Mouse (Mus musculus) heart, embryonic 12.5 days (tissue): ENCODE results near the gene Nxph4. TPM values are rescaled to one million over a fixed set of nuclear protein-coding genes. Genes with fewer than 3 reads are reported as not detected.

ENCODE experiments used
- ATAC-seq: fragments of 200-750 bp; cut with Nextera tagmentation; 2 replicates; pipeline ENCODE4 v1.8.0; 2017; ENCODE audit warnings: moderate TSS enrichment, moderate library complexity; ENCODE audit not compliant: insufficient number of reproducible peaks, low FRiP score
- H3K27ac ChIP-seq: fragments of 300-500 bp; sonication (generic); 2 replicates; pipeline ENCODE4 v1.5.1; 2016; ENCODE audit warnings: mild to moderate bottlenecking, moderate library complexity; ENCODE audit not compliant: poor library complexity, severe bottlenecking
- H3K27me3 ChIP-seq: fragments of 300-500 bp; sonication (generic); replicated peaks from 2 replicates; pipeline ENCODE4 v1.6.1; 2016; ENCODE audit warnings: mild to moderate bottlenecking, moderate library complexity
- H3K36me3 ChIP-seq: fragments of 300-500 bp; sonication (generic); 2 replicates; pipeline ENCODE4 v1.6.1; 2016; ENCODE audit warnings: mild to moderate bottlenecking, moderate library complexity
- H3K4me1 ChIP-seq: fragments of 300-500 bp; sonication (generic); replicated peaks from 2 replicates; pipeline ENCODE4 v1.6.1; 2016; ENCODE audit warnings: mild to moderate bottlenecking
- H3K4me2 ChIP-seq: fragments of 300-500 bp; sonication (generic); 2 replicates; pipeline ENCODE4 v1.6.1; 2016; ENCODE audit warnings: mild to moderate bottlenecking, moderate library complexity
- H3K4me3 ChIP-seq: fragments of 300-500 bp; sonication (generic); 2 replicates; pipeline ENCODE4 v1.5.1; 2016; ENCODE audit warnings: mild to moderate bottlenecking
- H3K9ac ChIP-seq: fragments of 300-500 bp; sonication (generic); 2 replicates; pipeline ENCODE4 v1.6.1; 2016; ENCODE audit warnings: mild to moderate bottlenecking, moderate library complexity
- H3K9me3 ChIP-seq: fragments of 300-500 bp; sonication (generic); replicated peaks from 2 replicates; pipeline ENCODE4 v1.6.1; 2016; ENCODE audit warnings: mild to moderate bottlenecking, moderate library complexity
- WGBS: fragments of 180-500 bp; shearing (Covaris S2); methylation state at CpG from one replicate; pipeline ENCODE4 v1.1.7; 2016; 5-methylcytosine and 5-hydroxymethylcytosine counted together
- polyA plus RNA-seq: library from polyadenylated mRNA; unstranded; fragments of >200 nt; fragmentation: Nextera tagmentation; extraction: Ambion mirVana; gene quantifications from 2 replicates; pipeline ENCODE4 v1.2.1, GENCODE M21; 2016

Nxph4 gene
- polyA plus RNA-seq, 1 experiment from 2014 or later: 0.65 TPM

GRCm38 (mm10) chr10:127524646-127525255 is 9.6 kb downstream of the Nxph4 start:
- WGBS: 4% methylated on average over 23 of the region's 23 CpGs

GRCm38 (mm10) chr10:127522088-127522581 is 12.2 kb downstream of the Nxph4 start, which contains the start of gene Shmt2:
Gene Shmt2 (minus strand): TSS chr10:127522444.
- Histone ChIP-seq H3K9me3 (no peaks in the 10 kb centered on the region), H3K4me1 (peaks cover 29% of the 10 kb centered on the region)

More at GRCm38 (mm10) chr10:127524646-127525255, 9.6 kb downstream of the Nxph4 start:
- H3K4me1 ChIP-seq: peaks cover 26% of the 10 kb centered on the region
- H3K9ac ChIP-seq: no peak overlapping the region
- no peak overlapping the region for H3K27ac ChIP-seq
- no peaks in the 10 kb centered on the region for H3K9me3 ChIP-seq
- no peak overlapping the region for H3K4me3 ChIP-seq
- no peak overlapping the region; the same call in 1 of the 2 replicates for H3K4me2 ChIP-seq
- peaks cover 7% of the 10 kb centered on the region for H3K36me3 ChIP-seq
- no peak for ATAC-seq
- peaks cover 69% of the 10 kb centered on the region for H3K27me3 ChIP-seq

GRCm38 (mm10) chr10:127521611-127522080 is 12.7 kb downstream of the Nxph4 start:
- Histone ChIP-seq H3K9ac (peak overlapping the region; percentile 79), H3K9me3 (no peaks in the 10 kb centered on the region), H3K27ac (no peak overlapping the region), H3K36me3 (peaks cover 35% of the 10 kb centered on the region), H3K4me2 (peak overlapping the region; percentile 75), H3K27me3 (peaks cover 61% of the 10 kb centered on the region), H3K4me3 (peak overlapping the region; percentile 66), H3K4me1 (peaks cover 32% of the 10 kb centered on the region)
- 8% methylated on average over 12 of the region's 12 CpGs for WGBS
- no peak for ATAC-seq

More at GRCm38 (mm10) chr10:127522088-127522581, 12.2 kb downstream of the Nxph4 start, which contains the start of gene Shmt2:
- Histone ChIP-seq H3K9ac (peak within 1 kb of the TSS; percentile 79), H3K4me3 (peak within 1 kb of the TSS; percentile 66), H3K4me2 (peak within 1 kb of the TSS; percentile 75), H3K27ac (no peak within 1 kb of the TSS), H3K36me3 (peaks cover 34% of the 10 kb centered on the region), H3K27me3 (peaks cover 63% of the 10 kb centered on the region)
- under 1% methylated on average over 21 of the region's 21 CpGs for WGBS
- peak; percentile 68 for ATAC-seq

GRCm38 (mm10) chr10:127520714-127521357 is 13.5 kb downstream of the Nxph4 start:
- H3K4me1 ChIP-seq: peaks cover 32% of the 10 kb centered on the region
- peaks cover 59% of the 10 kb centered on the region for H3K27me3 ChIP-seq
- peak overlapping the region; percentile 75 for H3K4me2 ChIP-seq
- H3K9me3 ChIP-seq: no peaks in the 10 kb centered on the region
- no peak for ATAC-seq
- no peak overlapping the region for H3K27ac ChIP-seq
- H3K4me3 ChIP-seq: peak overlapping the region; percentile 66
- WGBS: 79% methylated on average over 20 of the region's 20 CpGs
- H3K36me3 ChIP-seq: peaks cover 35% of the 10 kb centered on the region
- peak overlapping the region; percentile 79 for H3K9ac ChIP-seq

DNA sequence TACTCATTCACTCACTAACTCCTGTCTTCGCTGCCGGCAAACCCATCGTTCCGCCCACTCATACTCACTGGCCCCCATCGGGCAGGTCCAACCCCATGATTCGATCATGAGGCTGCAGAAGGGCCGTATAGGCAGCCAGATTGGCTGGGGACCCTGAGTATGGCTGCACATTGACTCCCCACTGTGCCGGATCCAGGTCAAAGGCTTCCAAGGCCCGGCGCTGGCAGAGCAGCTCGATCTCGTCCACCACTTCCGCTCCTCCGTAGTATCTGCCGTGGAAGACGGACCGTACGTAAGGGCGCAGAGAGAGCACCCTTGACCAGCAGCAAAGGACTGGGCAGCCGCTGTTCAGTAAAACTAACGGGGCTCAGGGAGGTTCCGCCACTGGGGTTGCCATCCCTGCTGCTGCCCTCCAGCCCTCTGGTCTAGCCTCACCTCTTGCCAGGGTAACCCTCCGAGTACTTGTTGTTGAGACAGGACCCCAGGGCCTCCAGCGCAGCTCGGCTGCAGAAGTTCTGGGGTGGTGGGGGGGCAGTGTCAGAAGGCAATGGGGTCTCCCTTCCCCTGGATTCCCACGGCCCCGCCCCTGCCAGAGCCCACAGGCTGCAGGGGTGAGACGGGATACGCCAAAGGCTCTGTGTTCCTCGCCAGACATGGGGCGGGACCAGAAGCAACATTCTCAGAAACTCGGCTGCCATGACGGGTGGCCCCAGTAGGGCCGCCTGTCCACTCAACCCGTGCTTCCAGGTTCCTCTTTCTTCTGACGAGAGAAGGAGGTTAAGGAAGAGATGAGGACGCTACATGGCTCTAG is 14.3 kb downstream of the Nxph4 start:
- WGBS: 92% methylated on average over 37 of the region's 37 CpGs
- H3K36me3 ChIP-seq: peaks cover 35% of the 10 kb centered on the region
- ATAC-seq: no peak
- H3K9me3 ChIP-seq: no peaks in the 10 kb centered on the region
- peaks cover 59% of the 10 kb centered on the region for H3K27me3 ChIP-seq
- peak overlapping the region; percentile 75; the same call in 1 of the 2 replicates for H3K4me2 ChIP-seq
- no peak overlapping the region for H3K27ac ChIP-seq
- H3K9ac ChIP-seq: no peak overlapping the region
- no peak overlapping the region for H3K4me3 ChIP-seq
- H3K4me1 ChIP-seq: peaks cover 35% of the 10 kb centered on the region

DNA sequence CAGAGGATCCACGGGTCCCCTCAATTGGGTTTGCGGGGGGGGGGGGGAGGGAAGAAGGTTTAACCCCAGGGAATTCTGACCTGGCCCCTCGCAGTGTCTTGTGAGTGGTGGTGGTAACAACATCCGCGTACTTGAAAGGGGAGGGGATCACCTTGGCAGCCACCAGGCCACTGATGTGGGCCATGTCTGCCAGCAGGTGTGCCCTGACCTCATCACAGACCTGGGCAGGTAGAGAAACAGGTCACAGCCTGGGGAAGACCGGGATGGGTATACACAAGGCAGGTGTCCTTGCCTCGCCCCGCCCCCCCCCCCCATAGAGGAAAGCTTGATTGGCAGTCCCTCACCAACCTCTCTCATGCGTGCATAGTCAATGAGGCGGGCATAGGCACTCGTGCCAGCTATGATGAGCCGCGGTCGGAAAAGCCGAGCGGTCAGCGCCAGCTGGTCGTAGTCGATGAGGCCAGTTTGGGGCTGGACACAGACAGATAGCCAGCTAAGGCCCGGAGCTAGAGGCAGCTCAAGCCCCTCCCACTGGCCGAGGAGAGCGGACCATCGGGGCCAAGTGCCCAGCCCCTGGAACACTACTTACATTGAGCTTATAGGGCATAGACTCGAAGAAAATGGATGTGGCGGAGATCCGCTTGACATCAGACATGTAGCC is 15.2 kb downstream of the Nxph4 start:
- Histone ChIP-seq H3K9me3 (no peaks in the 10 kb centered on the region), H3K4me3 (no peak overlapping the region), H3K9ac (no peak overlapping the region), H3K4me2 (no peak overlapping the region), H3K4me1 (peaks cover 44% of the 10 kb centered on the region), H3K27ac (no peak overlapping the region), H3K36me3 (peaks cover 35% of the 10 kb centered on the region), H3K27me3 (peaks cover 59% of the 10 kb centered on the region)
- WGBS: 89% methylated on average over 26 of the region's 26 CpGs
- ATAC-seq: no peak

- no peak overlapping the region for H3K9ac ChIP-seq
These were observed 16.4 kb downstream of the Nxph4 start for GRCm38 (mm10) chr10:127517941-127518340.

GRCm38 (mm10) chr10:127516576-127517260 is 17.6 kb downstream of the Nxph4 start:
- peak; percentile 24; the same call in 1 of the 2 replicates for ATAC-seq
- H3K4me1 ChIP-seq: peaks cover 64% of the 10 kb centered on the region
- H3K27me3 ChIP-seq: peaks cover 63% of the 10 kb centered on the region

More at GRCm38 (mm10) chr10:127517941-127518340, 16.4 kb downstream of the Nxph4 start:
- no peak for ATAC-seq
- H3K36me3 ChIP-seq: peaks cover 35% of the 10 kb centered on the region
- no peaks in the 10 kb centered on the region for H3K9me3 ChIP-seq
- no peak overlapping the region for H3K4me2 ChIP-seq
- no peak overlapping the region for H3K4me3 ChIP-seq
- H3K27me3 ChIP-seq: peaks cover 56% of the 10 kb centered on the region
- no peak overlapping the region for H3K27ac ChIP-seq
- peaks cover 56% of the 10 kb centered on the region for H3K4me1 ChIP-seq
- WGBS: 95% methylated on average over 22 of the region's 22 CpGs

GRCm38 (mm10) chr10:127515983-127516459 is 18.3 kb downstream of the Nxph4 start:
- H3K4me1 ChIP-seq: peaks cover 64% of the 10 kb centered on the region
- no peak overlapping the region for H3K27ac ChIP-seq
- peaks cover 35% of the 10 kb centered on the region for H3K36me3 ChIP-seq
- 18% methylated on average over 8 of the region's 8 CpGs for WGBS
- peaks cover 70% of the 10 kb centered on the region for H3K27me3 ChIP-seq
- peak overlapping the region; percentile 54 for H3K9ac ChIP-seq
- H3K9me3 ChIP-seq: no peaks in the 10 kb centered on the region
- no peak for ATAC-seq
- peak overlapping the region; percentile 29 for H3K4me3 ChIP-seq
- peak overlapping the region; percentile 63 for H3K4me2 ChIP-seq

More at GRCm38 (mm10) chr10:127516576-127517260, 17.6 kb downstream of the Nxph4 start:
- Histone ChIP-seq H3K4me3 (peak overlapping the region; percentile 29), H3K9me3 (no peaks in the 10 kb centered on the region), H3K36me3 (peaks cover 35% of the 10 kb centered on the region), H3K27ac (no peak overlapping the region), H3K4me2 (peak overlapping the region; percentile 63), H3K9ac (peak overlapping the region; percentile 54)
- WGBS: 11% methylated on average over 30 of the region's 30 CpGs
